Mouse (Mus musculus): Measurements from ENCODE around the gene Ttc13. TPM values are rescaled to one million over a fixed set of nuclear protein-coding genes. Genes with fewer than 3 reads are reported as not detected.

Ttc13 gene
- 15.5 TPM for polyA plus RNA-seq (2014; fragmentation: Illumina TruSeq; extraction: RNeasy Lipid Tissue Mini Kit (QIAGEN cat#74804); ENCODE audit: low read depth, low replicate concordance)

DNA sequence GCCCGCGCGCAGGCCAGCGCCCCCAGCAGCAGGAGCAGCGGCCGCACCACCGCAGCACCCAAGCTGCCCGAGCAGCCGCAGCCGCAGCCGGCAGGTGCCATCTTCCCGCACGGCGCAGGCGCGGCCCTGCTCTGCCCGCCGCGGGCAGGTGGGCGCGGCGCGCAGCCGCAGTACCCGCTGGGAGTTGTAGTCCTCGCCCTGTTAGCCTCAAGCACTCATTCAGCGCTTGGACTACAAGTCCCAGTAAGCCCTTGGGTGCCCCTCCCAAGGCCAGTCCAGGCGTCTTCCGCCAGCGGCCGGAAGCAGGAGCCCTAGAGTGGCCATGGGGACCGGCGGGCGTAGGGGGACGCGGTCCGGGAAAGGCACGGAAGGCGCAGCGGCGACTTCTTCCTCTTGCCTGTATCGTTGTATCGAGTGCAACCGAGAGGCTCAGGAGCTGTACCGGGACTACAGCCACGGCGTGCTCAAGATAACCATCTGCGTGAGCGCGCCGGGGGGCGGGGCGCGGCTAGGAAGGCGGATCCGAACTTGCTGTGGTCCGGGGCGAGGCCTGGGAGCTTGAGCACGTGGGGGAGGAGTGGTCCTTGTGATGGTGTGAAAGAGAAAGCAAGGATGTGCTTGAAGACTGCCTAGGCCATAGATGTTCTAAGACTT lies at the start of gene Ttc13, which contains the start of gene Arv1:
Gene Ttc13 (minus strand): TSS at position 122 of the 654 bp plus-strand sequence.
Gene Arv1 (plus strand): TSS at position 278 of the 654 bp plus-strand sequence.

DNA sequence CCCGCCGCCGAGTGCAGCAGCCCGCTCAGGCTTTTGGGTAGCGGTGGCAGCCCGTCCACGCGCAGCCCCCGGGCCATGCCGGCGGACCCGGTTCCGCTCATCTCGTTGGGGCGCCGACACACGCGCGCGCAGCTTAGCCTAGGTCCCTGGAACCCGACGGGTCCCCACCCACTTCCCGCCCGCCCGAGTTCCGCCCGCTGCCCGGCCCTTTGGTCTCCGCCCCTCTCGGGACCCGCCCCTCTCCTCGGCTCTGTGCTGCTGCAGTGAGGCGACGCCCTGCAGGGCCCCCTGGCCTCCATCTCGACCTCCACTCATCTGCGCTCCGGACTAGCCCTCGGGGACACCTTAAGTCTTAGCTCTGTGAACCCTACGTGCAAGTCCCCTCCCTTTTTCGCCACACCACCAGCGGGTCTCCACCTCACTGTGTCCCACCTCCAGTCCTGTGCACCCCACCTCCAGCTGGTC lies 30.0 kb upstream of the Ttc13 start, which contains the start of gene Fam89a:
Gene Fam89a (minus strand): TSS at position 124 of the 465 bp plus-strand sequence.

DNA sequence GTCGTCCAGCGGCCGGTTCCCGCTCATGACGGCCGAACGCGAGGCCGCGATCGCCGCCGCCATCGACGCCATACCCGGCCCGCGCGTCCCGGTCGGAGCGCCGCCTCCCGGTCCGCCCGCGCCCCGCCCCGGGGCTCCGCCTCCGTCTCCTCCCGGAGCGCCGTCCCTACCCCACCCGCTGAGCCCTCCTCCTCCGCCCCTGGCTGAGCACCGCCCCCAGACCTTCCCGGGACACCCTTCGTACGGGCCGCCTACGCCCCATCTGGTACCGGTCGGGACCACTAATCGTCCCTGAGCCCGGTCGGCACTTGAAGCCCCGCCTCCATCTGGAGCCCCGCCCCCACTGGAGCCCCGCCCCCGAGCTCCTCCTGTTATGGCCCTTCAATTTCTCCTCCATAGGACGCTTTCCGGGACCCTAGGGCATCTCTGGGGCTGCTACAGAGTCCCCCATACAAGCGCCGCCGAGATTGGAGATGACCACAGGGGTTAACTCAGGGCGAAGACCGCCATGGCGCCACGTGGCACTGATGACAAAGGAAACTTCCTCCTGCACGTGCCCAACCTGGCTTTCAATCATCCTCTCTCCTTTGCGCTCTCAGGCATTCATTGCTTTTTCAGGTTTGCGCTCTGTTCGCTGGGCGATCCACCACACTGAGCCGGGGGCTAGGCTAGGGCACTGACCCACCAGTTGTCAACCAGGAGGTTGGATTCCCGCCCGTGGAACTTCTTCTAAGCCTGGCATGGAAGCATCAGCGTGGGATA lies 58.5 kb downstream of the Ttc13 start, which contains the start of gene 2310022B05Rik:
Gene 2310022B05Rik (minus strand): TSS at position 258 of the 762 bp plus-strand sequence.

Other genes with a start within 250 kb of the Ttc13 start
- gene Cog2, start 201.2 kb downstream of the Ttc13 start, polyA plus RNA-seq (2014; fragmentation: Illumina TruSeq; extraction: RNeasy Lipid Tissue Mini Kit (QIAGEN cat#74804); ENCODE audit: low read depth, low replicate concordance): 10.6 TPM
- gene Agt, start 152.3 kb downstream of the Ttc13 start, polyA plus RNA-seq (2014; fragmentation: Illumina TruSeq; extraction: RNeasy Lipid Tissue Mini Kit (QIAGEN cat#74804); ENCODE audit: low read depth, low replicate concordance): 17.7 TPM
- not detected for gene Capn9, start 145.9 kb downstream of the Ttc13 start, polyA plus RNA-seq (2014; fragmentation: Illumina TruSeq; extraction: RNeasy Lipid Tissue Mini Kit (QIAGEN cat#74804); ENCODE audit: low read depth, low replicate concordance)
- gene 2310022B05Rik, start 58.6 kb downstream of the Ttc13 start, polyA plus RNA-seq (2014; fragmentation: Illumina TruSeq; extraction: RNeasy Lipid Tissue Mini Kit (QIAGEN cat#74804); ENCODE audit: low read depth, low replicate concordance): 4.3 TPM
- 3.4 TPM for gene Arv1, start 156 bp upstream of the Ttc13 start, polyA plus RNA-seq (2014; fragmentation: Illumina TruSeq; extraction: RNeasy Lipid Tissue Mini Kit (QIAGEN cat#74804); ENCODE audit: low read depth, low replicate concordance)
- 2.4 TPM for gene Fam89a, start 29.8 kb upstream of the Ttc13 start, polyA plus RNA-seq (2014; fragmentation: Illumina TruSeq; extraction: RNeasy Lipid Tissue Mini Kit (QIAGEN cat#74804); ENCODE audit: low read depth, low replicate concordance)
- gene Trim67, start 71.1 kb upstream of the Ttc13 start, polyA plus RNA-seq (2014; fragmentation: Illumina TruSeq; extraction: RNeasy Lipid Tissue Mini Kit (QIAGEN cat#74804); ENCODE audit: low read depth, low replicate concordance): 0.15 TPM
- 224 TPM for gene Gnpat, start 141.1 kb upstream of the Ttc13 start, polyA plus RNA-seq (2014; fragmentation: Illumina TruSeq; extraction: RNeasy Lipid Tissue Mini Kit (QIAGEN cat#74804); ENCODE audit: low read depth, low replicate concordance)
- gene 2810004N23Rik, start 141.1 kb upstream of the Ttc13 start, polyA plus RNA-seq (2014; fragmentation: Illumina TruSeq; extraction: RNeasy Lipid Tissue Mini Kit (QIAGEN cat#74804); ENCODE audit: low read depth, low replicate concordance): 21.1 TPM
- 11.2 TPM for gene Exoc8, start 175.7 kb upstream of the Ttc13 start, polyA plus RNA-seq (2014; fragmentation: Illumina TruSeq; extraction: RNeasy Lipid Tissue Mini Kit (QIAGEN cat#74804); ENCODE audit: low read depth, low replicate concordance)
- 193 TPM for gene Sprtn, start 175.9 kb upstream of the Ttc13 start, polyA plus RNA-seq (2014; fragmentation: Illumina TruSeq; extraction: RNeasy Lipid Tissue Mini Kit (QIAGEN cat#74804); ENCODE audit: low read depth, low replicate concordance)
- gene Egln1, start 227.3 kb upstream of the Ttc13 start, polyA plus RNA-seq (2014; fragmentation: Illumina TruSeq; extraction: RNeasy Lipid Tissue Mini Kit (QIAGEN cat#74804); ENCODE audit: low read depth, low replicate concordance): 6.5 TPM

Measured in testis, adult 10 weeks (tissue).